Mouse (Mus musculus) hindbrain, postnatal 0 days (tissue): Measurements from ENCODE around the gene Med14. TPM values are rescaled to one million over a fixed set of nuclear protein-coding genes. Genes with fewer than 3 reads are reported as not detected.

ENCODE experiments used
- ATAC-seq: fragments of 200-750 bp; cut with Nextera tagmentation; 2 replicates; pipeline ENCODE4 v1.8.0; 2017; ENCODE audit warnings: mild to moderate bottlenecking, moderate TSS enrichment, moderate library complexity
- DNase-seq: peaks from one replicate; pipeline ENCODE4 v3.0.0-alpha.2; 2015; ENCODE audit warnings: low spot score
- H3K27ac ChIP-seq: fragments of 300-500 bp; sonication (generic); 2 replicates; pipeline ENCODE4 v1.5.1; 2014; ENCODE audit warnings: mild to moderate bottlenecking
- H3K27me3 ChIP-seq: fragments of 300-500 bp; sonication (generic); 2 replicates; pipeline ENCODE4 v1.6.1; 2014; ENCODE audit warnings: low read length, mixed read lengths; ENCODE audit not compliant: insufficient read depth
- H3K36me3 ChIP-seq: fragments of 300-500 bp; sonication (generic); 2 replicates; pipeline ENCODE4 v1.6.1; 2014; ENCODE audit warnings: low read length, mixed read lengths; ENCODE audit not compliant: insufficient read depth
- H3K4me1 ChIP-seq: fragments of 300-500 bp; sonication (generic); 2 replicates; pipeline ENCODE4 v1.6.1; 2014; ENCODE audit warnings: antibody characterized with exemption, low read length, mixed read lengths; ENCODE audit not compliant: insufficient read depth
- H3K4me2 ChIP-seq: fragments of 300-500 bp; sonication (generic); 2 replicates; pipeline ENCODE4 v1.6.1; 2014; ENCODE audit warnings: low read depth, mild to moderate bottlenecking, low read length, moderate library complexity, mixed read lengths
- H3K4me3 ChIP-seq: fragments of 300-500 bp; sonication (generic); 2 replicates; pipeline ENCODE4 v1.5.1; 2014; ENCODE audit warnings: low read length
- H3K9ac ChIP-seq: fragments of 300-500 bp; sonication (generic); replicated peaks from 2 replicates; pipeline ENCODE4 v1.6.1; 2014; ENCODE audit warnings: mild to moderate bottlenecking, low read length, moderate library complexity, mixed read lengths
- H3K9me3 ChIP-seq: fragments of 300-500 bp; sonication (generic); 2 replicates; pipeline ENCODE4 v1.6.1; 2016; ENCODE audit warnings: low read length, mixed read lengths
- CTCF ChIP-seq: IDR thresholded peaks from 2 replicates; pipeline ENCODE4 v1.5.1; 2016; ENCODE audit warnings: antibody characterized with exemption, control low read depth, low read depth
- WGBS: fragments of 180-500 bp; shearing (Covaris S2); extraction: QIAGEN DNeasy Blood & Tissue Kit; methylation state at CpG from one replicate; pipeline ENCODE4 v1.1.7; 2014; 5-methylcytosine and 5-hydroxymethylcytosine counted together
- polyA plus RNA-seq: library from polyadenylated mRNA; unstranded; fragments of >200 nt; fragmentation: Nextera tagmentation; extraction: Ambion mirVana; gene quantifications from 2 replicates; pipeline ENCODE4 v1.2.1, GENCODE M21; 2015
- total RNA-seq: library from RNA; depleted of rRNA; stranded (reverse); fragments of >200 nt; gene quantifications from 2 replicates; pipeline ENCODE4 v1.2.3, GENCODE M21; 2014

Med14 gene
- total and polyA plus RNA-seq, 2 experiments from 2014 or later = 8.8 to 28.4 TPM

DNA sequence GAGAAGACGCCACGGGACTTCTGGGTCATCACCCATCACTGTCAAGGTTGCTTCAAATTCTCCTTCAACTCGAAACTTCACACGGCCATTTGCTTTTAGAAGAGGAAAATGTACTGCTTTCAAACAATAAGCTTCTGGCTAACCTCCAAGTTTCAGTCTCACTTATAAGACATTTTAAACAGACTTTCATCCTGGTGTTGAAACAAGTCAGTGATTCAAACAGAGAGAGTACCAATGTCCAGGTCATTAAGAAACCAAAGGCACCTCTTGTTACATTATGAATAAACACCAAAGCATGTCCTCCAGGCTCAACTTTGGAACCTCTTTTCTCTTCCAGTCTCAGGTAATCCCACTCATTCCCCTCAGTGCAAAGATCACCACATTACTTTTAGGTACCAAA lies 14.0 kb downstream of the Med14 start:
- TF ChIP-seq CTCF = no peak
- 59% methylated on average over 4 of the region's 4 CpGs for WGBS
- H3K4me1 ChIP-seq = no peaks in the 10 kb centered on the region
- no peak overlapping the region for H3K4me2 ChIP-seq
- no peaks in the 10 kb centered on the region for H3K36me3 ChIP-seq
- no peak overlapping the region for H3K9ac ChIP-seq
- H3K9me3 ChIP-seq = no peaks in the 10 kb centered on the region
- DNase-seq = no peak
- H3K4me3 ChIP-seq = no peak overlapping the region
- ATAC-seq = no peak
- H3K27me3 ChIP-seq = no peaks in the 10 kb centered on the region
- H3K27ac ChIP-seq = no peak overlapping the region

DNA sequence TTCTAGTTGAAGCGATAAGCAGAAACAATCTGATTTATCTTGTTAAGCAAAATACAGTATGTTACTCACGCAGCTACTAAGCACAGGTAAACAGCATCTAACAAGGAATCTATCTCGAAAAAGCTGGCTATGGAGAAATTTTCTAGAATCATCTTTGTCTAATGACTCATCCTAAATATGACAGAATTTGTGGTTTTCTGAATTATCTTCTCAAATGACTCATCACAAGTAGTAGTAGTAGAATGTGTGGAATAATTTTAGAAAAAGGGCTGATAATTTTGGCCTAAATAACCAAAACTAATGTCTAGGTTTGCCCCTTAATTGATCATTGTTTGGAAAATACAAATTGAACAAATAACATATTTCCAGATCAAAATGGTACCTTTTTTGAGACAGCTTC lies 15.1 kb downstream of the Med14 start:
- no peak overlapping the region for H3K9ac ChIP-seq
- H3K4me2 ChIP-seq = no peak overlapping the region
- no peaks in the 10 kb centered on the region for H3K36me3 ChIP-seq
- no peaks in the 10 kb centered on the region for H3K4me1 ChIP-seq
- no peak for TF ChIP-seq CTCF
- H3K27me3 ChIP-seq = no peaks in the 10 kb centered on the region
- no peak overlapping the region for H3K27ac ChIP-seq
- WGBS = 89% methylated on average over 3 of the region's 3 CpGs
- no peaks in the 10 kb centered on the region for H3K9me3 ChIP-seq
- ATAC-seq = no peak
- DNase-seq = no peak
- H3K4me3 ChIP-seq = no peak overlapping the region

GRCm38 (mm10) chrX:12740396-12740795 lies 21.5 kb downstream of the Med14 start:
- no peak overlapping the region for H3K4me3 ChIP-seq
- no peaks in the 10 kb centered on the region for H3K9me3 ChIP-seq
- no peak for TF ChIP-seq CTCF
- H3K9ac ChIP-seq = no peak overlapping the region
- H3K36me3 ChIP-seq = no peaks in the 10 kb centered on the region
- no peak overlapping the region for H3K27ac ChIP-seq
- no peak for ATAC-seq
- H3K4me2 ChIP-seq = no peak overlapping the region
- H3K4me1 ChIP-seq = no peaks in the 10 kb centered on the region
- H3K27me3 ChIP-seq = no peaks in the 10 kb centered on the region
- DNase-seq = no peak

DNA sequence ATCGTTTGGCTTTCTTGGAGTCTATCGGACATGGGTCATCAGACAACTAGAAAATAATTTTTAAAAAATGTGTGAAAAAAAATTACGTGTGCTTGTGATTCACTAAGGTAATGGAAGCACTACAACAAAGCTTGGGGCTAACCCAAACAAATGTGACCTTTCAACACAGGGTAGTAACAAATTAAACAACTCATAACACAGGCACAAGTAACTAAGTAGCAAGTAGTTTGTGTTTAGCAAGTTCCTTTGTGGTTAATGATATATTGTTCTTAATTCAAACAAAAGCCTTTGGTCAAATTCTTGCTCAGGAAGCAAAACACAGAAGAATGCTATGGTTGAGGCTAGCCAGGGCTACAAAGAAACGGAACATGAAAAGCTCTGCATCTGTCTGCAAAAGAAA lies 45.8 kb downstream of the Med14 start:
- WGBS = 80% methylated on average over 4 of the region's 4 CpGs
- H3K27me3 ChIP-seq = no peaks in the 10 kb centered on the region
- no peak for TF ChIP-seq CTCF
- DNase-seq = no peak
- no peaks in the 10 kb centered on the region for H3K9me3 ChIP-seq
- H3K9ac ChIP-seq = no peak overlapping the region
- no peaks in the 10 kb centered on the region for H3K4me1 ChIP-seq
- H3K4me3 ChIP-seq = no peak overlapping the region
- H3K36me3 ChIP-seq = no peaks in the 10 kb centered on the region; the same call in 1 of the 2 replicates
- no peak for ATAC-seq
- no peak overlapping the region for H3K4me2 ChIP-seq
- H3K27ac ChIP-seq = no peak overlapping the region

DNA sequence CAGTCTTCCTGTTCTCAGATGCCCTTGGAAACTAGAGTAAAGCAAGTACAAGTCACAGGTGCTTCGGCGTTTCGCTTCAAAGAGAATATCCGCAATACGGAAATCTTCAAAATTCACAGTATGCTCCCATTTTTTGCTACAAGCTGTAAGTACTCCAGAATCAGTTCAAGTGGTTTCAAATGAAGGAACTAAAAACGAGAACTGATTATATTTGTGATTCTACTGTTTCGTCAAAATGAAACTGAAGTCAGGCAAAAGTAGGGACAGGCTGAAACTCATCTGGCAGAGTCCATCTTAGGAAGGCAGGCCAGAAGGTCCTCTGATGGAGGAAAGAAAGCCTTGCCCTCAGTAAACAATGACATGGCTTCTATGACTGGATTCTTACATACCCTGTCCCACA lies 48.1 kb downstream of the Med14 start:
- WGBS = 95% methylated on average over 7 of the region's 7 CpGs
- ATAC-seq (no peak), DNase-seq (no peak)
- H3K9ac ChIP-seq = no peak overlapping the region
- no peaks in the 10 kb centered on the region for H3K27me3 ChIP-seq
- no peaks in the 10 kb centered on the region for H3K4me1 ChIP-seq
- no peak for TF ChIP-seq CTCF
- no peaks in the 10 kb centered on the region for H3K9me3 ChIP-seq
- H3K27ac ChIP-seq = no peak overlapping the region
- no peak overlapping the region for H3K4me2 ChIP-seq
- no peak overlapping the region for H3K4me3 ChIP-seq
- no peaks in the 10 kb centered on the region; the same call in 1 of the 2 replicates for H3K36me3 ChIP-seq

DNA sequence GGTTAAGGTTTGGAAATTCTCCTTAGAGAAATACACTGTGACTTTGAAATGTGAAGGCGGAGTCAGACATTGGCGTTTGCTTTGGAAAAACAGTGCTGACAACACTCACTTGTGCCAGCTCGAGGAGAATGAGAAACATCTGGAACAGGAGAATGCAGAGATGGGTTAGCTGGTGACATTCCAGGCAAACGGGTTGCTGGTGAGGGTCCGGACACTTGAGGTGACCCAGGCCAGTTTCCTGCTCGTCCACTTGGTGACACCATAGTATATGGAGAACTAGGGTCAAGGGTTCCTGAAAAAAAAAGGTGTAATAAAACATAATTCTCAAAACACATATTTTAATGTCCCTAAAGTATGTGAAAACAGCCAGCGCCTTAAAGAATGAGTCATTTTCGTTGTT lies 75.0 kb downstream of the Med14 start:
- Histone ChIP-seq H3K4me1 (no peaks in the 10 kb centered on the region), H3K36me3 (no peaks in the 10 kb centered on the region; the same call in 1 of the 2 replicates), H3K27me3 (no peaks in the 10 kb centered on the region), H3K4me2 (no peak overlapping the region), H3K27ac (no peak overlapping the region), H3K9ac (no peak overlapping the region), H3K4me3 (no peak overlapping the region), H3K9me3 (no peaks in the 10 kb centered on the region)
- DNase-seq = no peak
- WGBS = 86% methylated on average over 8 of the region's 8 CpGs
- no peak for ATAC-seq
- TF ChIP-seq CTCF = no peak

DNA sequence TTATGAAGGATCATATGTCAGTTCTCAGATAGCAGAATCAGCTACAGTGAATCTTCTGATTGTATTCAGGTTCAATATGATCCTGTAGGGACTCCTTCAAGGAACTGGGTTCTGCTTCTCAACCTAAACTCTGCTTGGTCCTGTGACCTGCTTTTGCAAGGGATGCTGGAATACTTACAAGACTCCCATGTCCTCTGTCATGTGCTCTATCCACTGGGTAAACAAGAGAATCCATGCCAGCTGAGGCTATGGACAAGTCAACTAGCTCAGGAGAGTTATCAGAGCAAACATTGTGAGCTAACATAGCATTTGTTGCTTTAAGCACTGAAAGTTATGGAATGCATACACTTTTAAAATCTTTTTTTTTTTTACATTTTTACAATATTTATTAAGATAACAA lies 75.8 kb downstream of the Med14 start:
- no peak overlapping the region for H3K4me2 ChIP-seq
- no peak overlapping the region for H3K4me3 ChIP-seq
- no peaks in the 10 kb centered on the region for H3K36me3 ChIP-seq
- no peak for ATAC-seq
- H3K27me3 ChIP-seq = no peaks in the 10 kb centered on the region
- no peak overlapping the region for H3K9ac ChIP-seq
- DNase-seq = no peak
- no peaks in the 10 kb centered on the region for H3K9me3 ChIP-seq
- no peaks in the 10 kb centered on the region for H3K4me1 ChIP-seq
- no peak overlapping the region for H3K27ac ChIP-seq
- no peak for TF ChIP-seq CTCF
